Mouse (Mus musculus): ENCODE results near the gene Slc27a1. TPM values are rescaled to one million over a fixed set of nuclear protein-coding genes. Genes with fewer than 3 reads are reported as not detected.
A peak's percentile ranks its signal among the peaks of the same experiment; 100 is the strongest.

The Slc27a1 gene
- polyA plus RNA-seq, 1 experiment, result 130 TPM

DNA sequence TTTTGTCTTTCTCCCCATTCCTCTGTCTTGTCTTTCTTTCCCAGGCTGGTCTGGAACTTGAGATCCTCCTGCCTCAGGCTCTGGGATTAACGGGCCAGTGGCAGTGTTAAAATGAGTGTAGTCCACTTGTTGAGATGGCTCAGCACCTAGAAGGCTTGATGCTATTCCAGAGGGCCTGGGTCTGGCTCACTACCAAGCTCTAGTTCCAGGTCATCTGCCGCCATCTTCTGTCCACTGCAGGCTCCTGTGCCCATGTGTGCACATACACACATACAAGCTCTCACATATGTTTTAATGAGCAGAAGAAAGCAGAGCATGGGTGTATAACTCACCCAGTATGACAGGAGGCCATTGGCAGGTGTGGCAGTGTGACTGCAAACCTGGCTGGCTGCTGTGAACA is 3.4 kb downstream of the Slc27a1 start:
- TF ChIP-seq POLR2A (IDR thresholded peaks at IDR 0.05; ENCODE audit: borderline replicate concordance, extremely low read depth, insufficient read depth, insufficient read length, poor library complexity, severe bottlenecking), result no peak
- no peak for TF ChIP-seq CTCF (IDR thresholded peaks at IDR 0.05; ENCODE audit: borderline replicate concordance, extremely low read depth, insufficient read depth, insufficient read length)

DNA sequence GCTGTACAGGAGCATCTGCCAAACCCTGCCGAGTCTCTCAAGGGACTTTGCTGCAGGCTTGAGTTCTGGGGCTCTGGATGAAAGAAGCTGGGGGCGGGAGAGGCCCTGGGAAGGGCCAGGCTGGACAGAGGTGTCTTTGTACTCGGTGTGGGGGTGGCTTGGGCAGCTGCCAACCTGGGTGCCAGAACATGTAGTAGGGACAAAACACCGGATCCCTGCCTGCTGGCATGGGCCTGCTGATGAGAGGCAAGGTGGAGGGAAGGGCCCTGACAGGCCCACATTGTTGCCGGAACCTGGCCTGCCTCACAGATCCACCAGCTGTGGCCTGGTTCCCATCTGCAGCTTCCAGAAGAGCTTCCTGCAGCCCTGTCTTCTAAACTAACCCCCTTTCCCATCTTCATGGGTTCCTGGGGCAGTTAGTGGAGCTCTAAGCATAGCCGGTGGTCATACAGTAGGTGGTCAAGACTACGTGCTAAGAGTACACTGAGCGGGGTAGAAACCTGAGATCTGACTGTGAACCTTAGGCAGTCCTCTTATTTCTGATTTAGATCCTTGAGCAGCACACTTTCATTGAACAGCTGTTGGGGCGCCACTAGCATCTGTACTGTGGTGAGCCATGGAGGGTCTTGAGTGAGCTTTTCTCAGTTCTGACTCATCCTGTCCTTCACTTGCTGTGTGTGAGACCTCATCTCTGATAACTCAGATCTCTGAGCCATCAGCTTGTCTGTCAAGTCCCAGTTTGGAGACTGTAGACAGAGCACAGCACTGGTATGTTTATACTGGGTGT is 4.4 kb downstream of the Slc27a1 start:
- DNase-seq (ENCODE audit: low read depth), result peak; percentile 95
- no peak for TF ChIP-seq CTCF (IDR thresholded peaks at IDR 0.05; ENCODE audit: borderline replicate concordance, extremely low read depth, insufficient read depth, insufficient read length)
- TF ChIP-seq POLR2A (IDR thresholded peaks at IDR 0.05; ENCODE audit: borderline replicate concordance, extremely low read depth, insufficient read depth, insufficient read length, poor library complexity, severe bottlenecking), result no peak

More for the DNA sequence above, 3.4 kb downstream of the Slc27a1 start:
- peak; percentile 31 for DNase-seq (ENCODE audit: low read depth)

DNA sequence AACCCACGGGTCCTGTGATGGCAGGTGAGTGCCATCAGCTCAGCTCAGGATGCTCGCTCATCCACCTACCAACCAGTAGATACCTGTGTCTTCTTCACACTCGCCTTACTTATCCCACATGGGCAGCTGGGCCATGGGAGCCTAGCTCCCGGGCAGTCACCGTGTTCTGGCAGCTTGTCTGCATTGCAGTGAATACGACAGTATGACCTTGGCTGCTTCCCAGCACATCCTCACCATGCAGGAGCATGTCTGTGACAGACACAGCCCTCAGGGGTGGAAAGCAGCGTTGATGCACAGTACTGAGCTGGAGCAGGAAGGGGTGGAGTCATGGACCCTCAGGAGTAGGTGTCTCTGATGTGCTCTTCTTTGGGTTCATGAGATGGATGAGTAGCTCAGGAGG is 5.7 kb downstream of the Slc27a1 start:
- DNase-seq (ENCODE audit: low read depth), result no peak
- TF ChIP-seq CTCF (IDR thresholded peaks at IDR 0.05; ENCODE audit: borderline replicate concordance, extremely low read depth, insufficient read depth, insufficient read length) (no peak), POLR2A (IDR thresholded peaks at IDR 0.05; ENCODE audit: borderline replicate concordance, extremely low read depth, insufficient read depth, insufficient read length, poor library complexity, severe bottlenecking) (no peak)

DNA sequence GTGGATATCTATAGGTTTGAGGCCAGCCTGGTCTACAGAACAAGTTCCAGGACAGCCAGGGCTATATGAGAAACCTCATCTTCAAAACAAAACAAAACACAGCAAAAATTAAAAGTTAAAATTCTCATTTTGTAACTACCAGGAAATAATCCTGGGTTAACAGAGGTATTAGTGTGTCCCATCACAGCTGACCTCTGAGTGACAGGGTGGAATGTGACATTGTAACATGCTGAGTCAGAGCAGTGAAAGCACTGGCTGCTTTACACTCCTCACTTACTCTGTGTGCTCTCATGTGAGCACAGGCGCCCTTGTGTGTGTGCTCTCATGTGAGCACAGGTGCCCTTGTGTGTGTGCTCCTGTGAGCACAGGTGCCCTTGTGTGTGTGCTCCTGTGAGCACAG is 6.3 kb downstream of the Slc27a1 start:
- DNase-seq (ENCODE audit: low read depth), result no peak
- TF ChIP-seq CTCF (IDR thresholded peaks at IDR 0.05; ENCODE audit: borderline replicate concordance, extremely low read depth, insufficient read depth, insufficient read length) (no peak), POLR2A (IDR thresholded peaks at IDR 0.05; ENCODE audit: borderline replicate concordance, extremely low read depth, insufficient read depth, insufficient read length, poor library complexity, severe bottlenecking) (no peak)

DNA sequence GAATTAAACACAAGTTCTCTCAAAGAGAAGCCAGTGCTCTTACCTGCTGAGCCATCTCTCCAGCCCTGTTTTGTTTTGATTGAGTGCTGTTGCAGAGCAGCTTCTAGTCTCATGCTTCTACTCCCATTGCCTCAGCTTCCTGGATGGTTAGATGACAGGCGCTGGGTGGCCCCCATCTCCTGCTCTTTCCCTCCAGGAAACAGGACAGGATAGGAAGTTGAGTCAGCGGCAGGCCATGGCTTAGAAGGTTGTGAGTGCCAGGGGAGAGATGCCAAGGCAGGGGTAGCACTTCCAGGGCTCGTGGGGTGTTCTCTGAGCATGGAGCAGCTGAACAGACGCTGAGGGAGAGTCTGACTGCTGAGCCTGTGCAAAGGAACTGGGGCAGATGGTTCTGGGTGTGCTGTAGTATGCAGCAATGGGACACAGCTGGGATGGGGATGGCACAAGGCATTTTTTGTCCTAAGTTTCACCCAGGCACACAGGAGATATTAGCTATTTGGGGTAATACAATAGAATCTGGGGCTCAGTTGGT is 9.2 kb downstream of the Slc27a1 start:
- TF ChIP-seq CTCF (IDR thresholded peaks at IDR 0.05; ENCODE audit: borderline replicate concordance, extremely low read depth, insufficient read depth, insufficient read length), result no peak
- no peak for TF ChIP-seq POLR2A (IDR thresholded peaks at IDR 0.05; ENCODE audit: borderline replicate concordance, extremely low read depth, insufficient read depth, insufficient read length, poor library complexity, severe bottlenecking)
- no peak for DNase-seq (ENCODE audit: low read depth)

DNA sequence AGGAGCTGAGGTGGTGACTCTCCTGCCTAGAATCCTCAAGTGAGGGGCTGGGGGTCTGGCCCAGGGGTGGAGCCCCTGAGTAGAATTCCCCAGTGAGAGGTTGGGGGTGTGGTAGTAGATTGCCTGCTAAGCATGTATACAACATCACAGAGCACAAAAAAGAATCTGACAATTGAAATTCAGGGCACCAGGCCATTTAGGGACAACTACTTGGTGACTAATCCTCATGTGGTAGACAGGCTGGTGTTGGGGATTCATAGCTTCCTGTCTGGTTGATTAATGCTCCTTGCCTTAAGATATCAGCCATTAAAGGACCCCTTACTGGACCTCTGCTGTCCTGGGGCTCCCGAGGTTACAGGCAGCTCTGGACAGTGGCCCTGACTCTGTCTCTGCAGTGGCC is 10.3 kb downstream of the Slc27a1 start:
- DNase-seq (ENCODE audit: low read depth), result no peak
- TF ChIP-seq CTCF (IDR thresholded peaks at IDR 0.05; ENCODE audit: borderline replicate concordance, extremely low read depth, insufficient read depth, insufficient read length) (no peak), POLR2A (IDR thresholded peaks at IDR 0.05; ENCODE audit: borderline replicate concordance, extremely low read depth, insufficient read depth, insufficient read length, poor library complexity, severe bottlenecking) (no peak)

DNA sequence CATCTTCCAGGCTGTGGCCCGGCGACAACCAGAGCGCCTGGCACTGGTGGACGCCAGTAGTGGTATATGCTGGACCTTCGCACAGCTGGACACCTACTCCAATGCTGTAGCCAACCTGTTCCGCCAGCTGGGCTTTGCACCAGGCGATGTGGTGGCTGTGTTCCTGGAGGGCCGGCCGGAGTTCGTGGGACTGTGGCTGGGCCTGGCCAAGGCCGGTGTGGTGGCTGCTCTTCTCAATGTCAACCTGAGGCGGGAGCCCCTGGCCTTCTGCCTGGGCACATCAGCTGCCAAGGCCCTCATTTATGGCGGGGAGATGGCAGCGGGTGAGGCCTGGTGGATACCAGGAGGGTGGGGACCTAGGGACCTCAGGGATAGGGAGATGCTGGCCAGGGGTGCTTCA is 10.8 kb downstream of the Slc27a1 start:
- TF ChIP-seq POLR2A (IDR thresholded peaks at IDR 0.05; ENCODE audit: borderline replicate concordance, extremely low read depth, insufficient read depth, insufficient read length, poor library complexity, severe bottlenecking), result no peak
- no peak for TF ChIP-seq CTCF (IDR thresholded peaks at IDR 0.05; ENCODE audit: borderline replicate concordance, extremely low read depth, insufficient read depth, insufficient read length)
- DNase-seq (ENCODE audit: low read depth), result peak; percentile 12

DNA sequence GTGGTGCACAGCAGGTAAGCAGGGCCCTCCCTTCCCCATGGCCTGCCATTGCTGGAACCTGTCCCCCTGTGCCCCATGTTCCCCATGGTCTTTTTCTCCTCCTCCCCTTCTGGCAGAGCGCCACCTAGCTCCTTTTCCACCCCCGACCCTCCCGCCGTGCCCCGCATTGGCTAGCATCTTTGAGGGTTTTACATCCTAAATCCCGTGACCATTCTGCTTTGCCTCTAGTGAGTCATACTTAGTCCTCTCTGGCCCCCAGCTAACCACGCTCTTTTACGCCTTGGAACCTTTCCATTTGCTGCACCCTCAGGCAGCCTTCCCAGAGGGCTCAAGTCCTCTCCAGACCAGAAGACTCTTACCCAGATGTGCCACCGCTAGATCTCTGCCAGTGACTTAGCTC is 11.5 kb downstream of the Slc27a1 start:
- TF ChIP-seq CTCF (IDR thresholded peaks at IDR 0.05; ENCODE audit: borderline replicate concordance, extremely low read depth, insufficient read depth, insufficient read length), result no peak
- TF ChIP-seq POLR2A (IDR thresholded peaks at IDR 0.05; ENCODE audit: borderline replicate concordance, extremely low read depth, insufficient read depth, insufficient read length, poor library complexity, severe bottlenecking), result no peak
- DNase-seq (ENCODE audit: low read depth), result peak; percentile 59

DNA sequence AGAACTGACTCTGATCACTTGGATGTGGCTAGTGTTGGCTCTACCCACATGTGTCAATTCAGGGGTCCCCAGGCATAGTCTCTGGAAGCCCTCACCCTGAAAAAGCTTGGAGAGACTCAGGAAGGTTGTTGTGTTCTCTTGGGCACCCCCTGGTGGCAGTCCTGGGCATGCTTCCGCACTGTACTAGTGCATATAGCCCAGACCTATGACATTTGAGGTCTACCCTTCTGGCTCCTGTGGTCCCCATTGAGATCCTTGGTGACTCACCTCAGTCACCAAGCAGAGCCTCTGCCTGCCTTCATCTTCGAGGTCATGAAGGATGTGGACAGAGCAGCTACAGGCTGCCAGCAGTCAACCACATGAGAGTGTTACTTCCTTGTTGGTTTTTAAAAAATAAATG is 18.2 kb downstream of the Slc27a1 start:
- no peak for TF ChIP-seq POLR2A (IDR thresholded peaks at IDR 0.05; ENCODE audit: borderline replicate concordance, extremely low read depth, insufficient read depth, insufficient read length, poor library complexity, severe bottlenecking)
- peak; percentile 74 for TF ChIP-seq CTCF (IDR thresholded peaks at IDR 0.05; ENCODE audit: borderline replicate concordance, extremely low read depth, insufficient read depth, insufficient read length)
- peak; percentile 53 for DNase-seq (ENCODE audit: low read depth)

DNA sequence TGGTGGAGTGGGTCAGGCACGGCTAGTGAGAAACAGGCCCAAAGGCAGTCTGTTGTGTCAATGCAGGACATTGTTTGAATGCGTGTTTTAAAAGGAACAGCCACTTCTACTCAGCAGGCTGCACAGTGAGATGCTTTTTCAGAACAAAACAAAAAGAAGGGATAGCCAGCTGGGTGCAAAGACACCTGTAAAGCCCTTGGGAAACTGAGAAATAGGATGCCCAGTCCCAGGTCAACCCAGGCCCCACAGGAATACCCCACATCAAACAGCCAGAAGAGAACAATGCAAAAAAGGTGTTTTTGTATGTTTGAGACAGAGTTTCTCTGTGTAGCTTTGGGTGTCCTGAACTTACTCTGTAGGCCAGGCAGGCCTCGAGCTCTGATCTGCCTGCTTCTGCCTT is 20.1 kb downstream of the Slc27a1 start:
- TF ChIP-seq CTCF (IDR thresholded peaks at IDR 0.05; ENCODE audit: borderline replicate concordance, extremely low read depth, insufficient read depth, insufficient read length) (no peak), POLR2A (IDR thresholded peaks at IDR 0.05; ENCODE audit: borderline replicate concordance, extremely low read depth, insufficient read depth, insufficient read length, poor library complexity, severe bottlenecking) (no peak)
- no peak for DNase-seq (ENCODE audit: low read depth)

DNA sequence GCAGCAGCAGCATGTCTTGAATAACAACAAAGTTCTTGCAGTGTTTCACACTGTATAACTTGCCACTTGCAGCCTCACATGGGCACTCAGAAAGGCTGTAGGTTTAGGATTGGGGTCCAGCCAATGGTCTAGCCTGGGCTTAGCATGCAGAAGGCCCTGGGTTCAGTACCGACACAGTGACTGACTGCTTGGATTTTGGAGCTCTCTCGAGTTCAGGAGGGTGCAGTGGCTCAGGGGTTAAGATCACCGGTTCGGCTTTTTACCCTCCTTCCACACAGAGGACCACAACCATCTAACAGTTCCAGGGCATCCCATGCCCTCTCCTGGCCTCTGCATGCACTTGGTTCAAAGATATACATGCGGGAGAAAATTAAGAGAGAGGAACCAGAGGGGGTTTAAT is 22.3 kb downstream of the Slc27a1 start:
- DNase-seq (ENCODE audit: low read depth), result no peak
- TF ChIP-seq CTCF (IDR thresholded peaks at IDR 0.05; ENCODE audit: borderline replicate concordance, extremely low read depth, insufficient read depth, insufficient read length), result no peak
- TF ChIP-seq POLR2A (IDR thresholded peaks at IDR 0.05; ENCODE audit: borderline replicate concordance, extremely low read depth, insufficient read depth, insufficient read length, poor library complexity, severe bottlenecking), result no peak
